Mouse (Mus musculus) forebrain, embryonic 11.5 days (tissue): ENCODE data around the gene Vmn1r55. TPM values are rescaled to one million over a fixed set of nuclear protein-coding genes. Genes with fewer than 3 reads are reported as not detected.

Experiments used
- ATAC-seq: fragments of 200-750 bp; cut with Nextera tagmentation; replicated peaks from 2 replicates; pipeline ENCODE4 v1.8.0; 2017; ENCODE audit warnings: moderate TSS enrichment; ENCODE audit not compliant: low FRiP score
- DNase-seq: peaks from one replicate; pipeline ENCODE4 v3.0.0-alpha.2; 2017; ENCODE audit warnings: low spot score
- H3K27ac ChIP-seq: fragments of 300-500 bp; sonication (generic); 2 replicates; pipeline ENCODE4 v1.5.1; 2014; ENCODE audit warnings: low read depth, low read length
- H3K27me3 ChIP-seq: fragments of 300-500 bp; sonication (generic); 2 replicates; pipeline ENCODE4 v1.6.1; 2014; ENCODE audit warnings: mild to moderate bottlenecking, low read length, mixed read lengths; ENCODE audit not compliant: control insufficient read depth, insufficient read depth
- H3K36me3 ChIP-seq: fragments of 300-500 bp; sonication (generic); 2 replicates; pipeline ENCODE4 v1.6.1; 2014; ENCODE audit warnings: mild to moderate bottlenecking, low read length, moderate library complexity, mixed read lengths; ENCODE audit not compliant: control insufficient read depth, insufficient read depth
- H3K4me1 ChIP-seq: fragments of 300-500 bp; sonication (generic); replicated peaks from 2 replicates; pipeline ENCODE4 v1.6.1; 2014; ENCODE audit warnings: low read length, mixed read lengths; ENCODE audit not compliant: control insufficient read depth, insufficient read depth
- H3K4me2 ChIP-seq: fragments of 300-500 bp; sonication (generic); 2 replicates; pipeline ENCODE4 v1.6.1; 2014; ENCODE audit warnings: low read depth, mild to moderate bottlenecking, low read length, moderate library complexity, mixed read lengths; ENCODE audit not compliant: severe bottlenecking
- H3K4me3 ChIP-seq: fragments of 300-500 bp; sonication (generic); 2 replicates; pipeline ENCODE4 v1.5.1; 2014; ENCODE audit warnings: low read depth, low read length
- H3K9ac ChIP-seq: fragments of 300-500 bp; sonication (generic); 2 replicates; pipeline ENCODE4 v1.6.1; 2014; ENCODE audit warnings: low read length
- H3K9me3 ChIP-seq: fragments of 300-500 bp; sonication (generic); 2 replicates; pipeline ENCODE4 v1.6.1; 2016; ENCODE audit warnings: low read length, mixed read lengths; ENCODE audit not compliant: control insufficient read depth
- WGBS: fragments of 180-500 bp; shearing (Covaris S2); extraction: QIAGEN DNeasy Blood & Tissue Kit; methylation state at CpG from one replicate; pipeline ENCODE4 v1.1.7; 2014; 5-methylcytosine and 5-hydroxymethylcytosine counted together
- polyA plus RNA-seq: library from polyadenylated mRNA; unstranded; fragments of >200 nt; fragmentation: Nextera tagmentation; extraction: Ambion mirVana; gene quantifications from 2 replicates; pipeline ENCODE4 v1.2.1, GENCODE M21; 2014

Gene Vmn1r55
- polyA plus RNA-seq, 1 experiment from 2014 or later = not detected

DNA sequence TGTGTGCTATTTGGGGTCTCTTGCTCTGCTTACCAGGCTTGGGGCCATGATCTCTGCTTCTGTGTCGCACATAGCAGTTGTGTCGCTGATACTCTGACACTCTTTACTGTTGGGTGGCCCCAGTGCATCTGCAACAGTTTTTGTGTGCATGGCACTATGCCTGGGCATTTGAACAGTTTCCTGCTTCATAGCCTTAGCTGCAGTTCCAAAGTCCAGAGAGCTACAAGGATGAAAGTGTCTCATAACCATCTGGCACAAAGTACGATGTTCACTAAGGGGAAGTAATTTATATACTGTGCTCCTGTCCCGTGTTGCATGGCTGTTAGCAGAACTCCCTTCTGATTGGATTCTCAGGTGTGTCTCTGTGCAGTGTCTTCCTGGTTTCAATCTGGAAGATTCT, 61.6 kb downstream of the Vmn1r55 start:
- Histone ChIP-seq H3K9ac (no peak overlapping the region), H3K27ac (no peak overlapping the region), H3K36me3 (peaks cover 4% of the 10 kb centered on the region), H3K27me3 (no peaks in the 10 kb centered on the region), H3K4me1 (no peaks in the 10 kb centered on the region), H3K4me2 (no peak overlapping the region), H3K4me3 (no peak overlapping the region), H3K9me3 (no peaks in the 10 kb centered on the region)
- DNase-seq = no peak
- no peak for ATAC-seq
- 89% methylated on average over 4 of the region's 4 CpGs for WGBS

DNA sequence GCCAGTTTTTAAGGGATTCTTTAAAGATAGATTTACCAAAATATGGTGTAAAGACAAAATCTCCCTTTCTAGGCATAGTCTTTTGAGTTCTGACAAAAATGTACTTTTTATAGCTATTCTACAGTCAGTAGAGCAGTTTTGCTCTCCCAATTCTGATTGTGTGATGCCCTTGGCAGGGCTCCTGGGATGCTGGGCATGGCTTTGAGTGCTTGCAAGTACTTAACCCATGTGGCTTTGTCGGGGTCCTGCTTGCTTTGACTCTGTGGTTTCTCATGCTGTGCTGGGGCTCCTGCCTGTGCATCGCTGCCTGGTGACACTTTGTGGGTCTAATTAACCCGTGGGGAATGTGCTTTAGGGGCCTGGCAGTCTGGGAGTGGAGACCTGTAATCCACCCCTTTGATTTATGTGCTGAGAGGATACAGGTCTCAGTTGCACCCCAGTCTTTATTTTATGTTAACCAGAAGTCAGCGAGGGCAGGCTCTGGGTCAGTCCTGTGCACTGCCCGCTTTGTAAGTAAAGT, 62.5 kb downstream of the Vmn1r55 start:
- ATAC-seq = no peak
- H3K4me1 ChIP-seq = no peaks in the 10 kb centered on the region
- no peak for DNase-seq
- H3K4me2 ChIP-seq = no peak overlapping the region
- no peaks in the 10 kb centered on the region for H3K9me3 ChIP-seq
- 85% methylated on average over 5 of the region's 5 CpGs for WGBS
- no peak overlapping the region for H3K27ac ChIP-seq
- H3K27me3 ChIP-seq = no peaks in the 10 kb centered on the region
- no peak overlapping the region for H3K4me3 ChIP-seq
- peaks cover 2% of the 10 kb centered on the region; the same call in 1 of the 2 replicates for H3K36me3 ChIP-seq
- H3K9ac ChIP-seq = no peak overlapping the region

GRCm38 (mm10) chr7:5085512-5085911, 64.0 kb downstream of the Vmn1r55 start:
- Histone ChIP-seq H3K4me3 (no peak overlapping the region), H3K36me3 (peaks cover 2% of the 10 kb centered on the region; the same call in 1 of the 2 replicates)

DNA sequence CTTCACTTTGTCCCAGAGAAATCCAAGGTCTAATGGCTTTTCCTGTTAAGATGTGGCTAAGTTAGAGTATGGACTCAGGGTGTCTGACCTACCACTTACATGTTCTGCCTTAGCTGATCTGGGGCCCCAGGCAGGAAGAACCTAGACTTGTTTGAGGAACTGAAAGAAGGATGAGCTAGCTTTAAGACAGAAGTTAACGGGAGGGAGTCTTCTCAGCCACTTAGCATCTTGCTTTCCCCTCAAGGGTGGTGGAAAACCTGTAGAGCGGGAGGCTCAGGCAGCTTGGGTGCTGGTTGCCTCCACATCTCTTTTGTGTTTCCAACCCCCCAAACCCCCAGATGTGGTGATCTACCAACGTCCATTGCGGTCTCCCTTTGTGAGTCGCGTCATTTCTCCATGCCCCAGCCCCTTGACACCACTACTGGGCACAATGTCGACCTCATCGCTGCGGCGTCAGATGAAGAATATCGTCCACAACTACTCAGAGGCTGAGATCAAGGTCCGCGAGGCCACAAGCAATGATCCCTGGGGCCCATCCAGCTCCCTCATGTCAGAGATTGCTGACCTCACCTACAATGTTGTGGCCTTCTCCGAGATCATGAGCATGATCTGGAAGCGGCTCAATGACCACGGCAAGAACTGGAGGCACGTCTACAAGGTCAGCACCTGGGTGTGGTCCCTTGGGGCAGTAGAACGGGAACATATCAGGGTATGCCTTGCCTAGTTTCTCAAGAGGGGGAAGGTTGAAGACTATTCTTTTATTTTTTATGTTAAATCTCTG, 66.0 kb downstream of the Vmn1r55 start:
- DNase-seq (no peak), ATAC-seq (no peak)
- H3K4me2 ChIP-seq = no peak overlapping the region
- no peak overlapping the region for H3K9ac ChIP-seq
- no peak overlapping the region for H3K4me3 ChIP-seq
- peaks cover 5% of the 10 kb centered on the region; the same call in 1 of the 2 replicates for H3K36me3 ChIP-seq
- no peaks in the 10 kb centered on the region for H3K4me1 ChIP-seq
- H3K27me3 ChIP-seq = no peaks in the 10 kb centered on the region
- WGBS = 95% methylated on average over 18 of the region's 18 CpGs
- H3K27ac ChIP-seq = no peak overlapping the region
- H3K9me3 ChIP-seq = no peaks in the 10 kb centered on the region

More at GRCm38 (mm10) chr7:5085512-5085911, 64.0 kb downstream of the Vmn1r55 start:
- no peak for ATAC-seq
- Histone ChIP-seq H3K27ac (no peak overlapping the region), H3K27me3 (no peaks in the 10 kb centered on the region), H3K4me1 (no peaks in the 10 kb centered on the region), H3K9me3 (no peaks in the 10 kb centered on the region), H3K9ac (no peak overlapping the region), H3K4me2 (no peak overlapping the region)
- DNase-seq = no peak
- 88% methylated on average over 1 of the region's 1 CpGs for WGBS

DNA sequence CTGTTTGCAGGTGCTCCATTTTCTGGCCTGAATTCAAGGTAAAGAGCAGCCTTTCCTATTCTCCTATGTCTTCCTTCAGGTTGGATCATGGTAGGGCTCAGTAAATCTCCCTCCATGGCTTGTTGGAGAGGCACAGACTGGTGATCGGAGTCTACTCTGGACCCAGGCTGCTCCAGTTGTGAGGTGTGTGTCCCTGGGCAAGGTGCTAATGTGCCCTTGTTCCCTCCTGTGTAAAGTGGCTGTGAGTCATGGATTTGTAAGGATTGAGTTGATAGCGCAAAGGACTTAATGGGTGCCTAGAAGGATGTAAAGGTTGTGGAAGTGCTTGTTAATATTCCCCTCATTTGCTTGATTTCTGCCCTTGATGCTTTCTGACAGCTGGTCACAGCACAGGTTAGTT, 67.5 kb downstream of the Vmn1r55 start:
- Histone ChIP-seq H3K4me3 (peak overlapping the region; percentile 96; the same call in 1 of the 2 replicates), H3K27ac (no peak overlapping the region), H3K9ac (no peak overlapping the region), H3K4me1 (no peaks in the 10 kb centered on the region), H3K4me2 (no peak overlapping the region), H3K36me3 (peaks cover 12% of the 10 kb centered on the region; the same call in 1 of the 2 replicates), H3K27me3 (no peaks in the 10 kb centered on the region), H3K9me3 (no peaks in the 10 kb centered on the region)
- ATAC-seq (no peak), DNase-seq (no peak)
- 91% methylated on average over 2 of the region's 2 CpGs for WGBS

DNA sequence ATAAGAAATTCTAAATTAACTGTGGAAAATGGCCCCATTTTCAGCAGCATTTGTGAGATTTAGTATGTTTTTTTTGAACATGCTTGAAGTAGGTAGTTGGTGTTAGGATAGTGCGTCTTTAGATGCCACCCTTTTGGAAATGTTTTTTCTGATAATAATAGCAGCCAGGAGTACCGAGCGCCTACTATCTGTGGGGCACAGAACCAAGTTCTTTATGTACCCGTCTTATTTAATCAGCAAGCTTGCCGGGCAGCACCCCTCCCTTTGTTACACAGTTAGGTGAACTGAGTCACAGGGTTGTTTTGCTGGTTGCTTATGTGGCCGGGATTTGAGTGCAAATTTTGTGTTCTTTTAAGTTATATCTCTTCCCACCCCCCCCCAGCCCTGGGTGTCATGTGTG, 68.2 kb downstream of the Vmn1r55 start:
- Histone ChIP-seq H3K27me3 (no peaks in the 10 kb centered on the region), H3K4me2 (peak overlapping the region; percentile 87; the same call in 1 of the 2 replicates), H3K4me1 (no peaks in the 10 kb centered on the region), H3K9me3 (no peaks in the 10 kb centered on the region), H3K9ac (no peak overlapping the region; the same call in 1 of the 2 replicates), H3K36me3 (peaks cover 19% of the 10 kb centered on the region), H3K27ac (no peak overlapping the region), H3K4me3 (peak overlapping the region; percentile 96)
- no peak for ATAC-seq
- DNase-seq = peak; percentile 46
- 80% methylated on average over 6 of the region's 6 CpGs for WGBS

- Histone ChIP-seq H3K9me3 (no peaks in the 10 kb centered on the region), H3K4me1 (no peaks in the 10 kb centered on the region), H3K27me3 (no peaks in the 10 kb centered on the region), H3K9ac (peak overlapping the region; percentile 95), H3K27ac (0 out of 2 replicates have a peak overlapping the region, but pooled peaks have one; percentile 76), H3K4me2 (peak overlapping the region; percentile 87), H3K36me3 (peaks cover 19% of the 10 kb centered on the region), H3K4me3 (peak overlapping the region; percentile 96)
- ATAC-seq (no peak), DNase-seq (peak; percentile 48)
- 22% methylated on average over 6 of the region's 6 CpGs for WGBS
Measured at GRCm38 (mm10) chr7:5080815-5081214, 68.7 kb downstream of the Vmn1r55 start.

- Histone ChIP-seq H3K27ac (peak within 1 kb of the TSS; percentile 76), H3K4me2 (peak within 1 kb of the TSS; percentile 87), H3K36me3 (peaks cover 19% of the 10 kb centered on the region), H3K9me3 (no peaks in the 10 kb centered on the region), H3K27me3 (no peaks in the 10 kb centered on the region), H3K4me1 (no peaks in the 10 kb centered on the region), H3K9ac (peak within 1 kb of the TSS; percentile 95), H3K4me3 (peak within 1 kb of the TSS; percentile 96)
- DNase-seq (peak; percentile 98), ATAC-seq (peak; percentile 98)
- under 1% methylated on average over 68 of the region's 81 CpGs for WGBS
Measured at GRCm38 (mm10) chr7:5080010-5080751, 69.3 kb downstream of the Vmn1r55 start, which contains the start of gene Epn1. TSS of gene Epn1 (plus strand) at chr7:5080235.
